Mouse (Mus musculus) thymus, postnatal 10 days (tissue): ENCODE results near the gene Ddost.

Experiments used
- DNase-seq, 2 experiments: peaks; one replicate each; pipeline ENCODE4 v3.0.0; 2021; ENCODE audit warnings: low spot score in 2 of 2

Gene Ddost

GRCm38 (mm10) chr4:138304340-138305104, at the start of gene Ddost:
Gene Ddost, plus strand, starts transcription at chr4:138304730.
- DNase-seq: peak; percentile 92 to 93

GRCm38 (mm10) chr4:138257116-138257687, 47.3 kb upstream of the Ddost start:
- peak in 1 of 2 experiments; percentile 26 for DNase-seq

- no peak for DNase-seq
These were observed 45.9 kb upstream of the Ddost start for GRCm38 (mm10) chr4:138258663-138259062.

- no peak for DNase-seq
These were observed 45.0 kb upstream of the Ddost start for GRCm38 (mm10) chr4:138259482-138259881.

- peak; percentile 75 to 77 for DNase-seq
These were observed 42.5 kb upstream of the Ddost start for GRCm38 (mm10) chr4:138261843-138262681.

GRCm38 (mm10) chr4:138267869-138268268, 36.7 kb upstream of the Ddost start:
- no peak for DNase-seq

GRCm38 (mm10) chr4:138272011-138272997, 32.2 kb upstream of the Ddost start:
- DNase-seq: no peak

- no peak for DNase-seq
These were observed 26.2 kb upstream of the Ddost start for GRCm38 (mm10) chr4:138278346-138278745.

- DNase-seq: peak; percentile 66 to 79
These were observed 21.7 kb upstream of the Ddost start for GRCm38 (mm10) chr4:138282834-138283233.

GRCm38 (mm10) chr4:138286411-138286810, 18.1 kb upstream of the Ddost start:
- DNase-seq: no peak

GRCm38 (mm10) chr4:138288691-138289090, 15.8 kb upstream of the Ddost start:
- no peak for DNase-seq

- DNase-seq: no peak
These were observed 12.5 kb upstream of the Ddost start for GRCm38 (mm10) chr4:138292028-138292427.

- DNase-seq: no peak
These were observed 11.1 kb upstream of the Ddost start for GRCm38 (mm10) chr4:138293261-138293948.

GRCm38 (mm10) chr4:138293949-138294550, 10.5 kb upstream of the Ddost start:
- DNase-seq: no peak

GRCm38 (mm10) chr4:138301271-138301780, 3.2 kb upstream of the Ddost start:
- DNase-seq: no peak

GRCm38 (mm10) chr4:138303011-138303410, 1.5 kb upstream of the Ddost start:
- DNase-seq: no peak

GRCm38 (mm10) chr4:138303742-138304141, 788 bp upstream of the Ddost start:
- DNase-seq: no peak

GRCm38 (mm10) chr4:138307025-138307424, 2.5 kb downstream of the Ddost start:
- no peak for DNase-seq

GRCm38 (mm10) chr4:138307739-138308138, 3.2 kb downstream of the Ddost start:
- DNase-seq: no peak

GRCm38 (mm10) chr4:138310311-138310910, 5.9 kb downstream of the Ddost start:
- no peak for DNase-seq
